Mouse (Mus musculus) embryonic facial prominence, embryonic 11.5 days (tissue): ENCODE measurements around the gene Dusp16. TPM values are rescaled to one million over a fixed set of nuclear protein-coding genes. Genes with fewer than 3 reads are reported as not detected.

Source experiments
- ATAC-seq: fragments of 200-750 bp; cut with Nextera tagmentation; replicated peaks from 2 replicates; pipeline ENCODE4 v1.8.0; 2017; ENCODE audit warnings: low read depth; ENCODE audit not compliant: insufficient number of reproducible peaks, low FRiP score, low TSS enrichment
- DNase-seq: peaks from one replicate; pipeline ENCODE4 v3.0.0-alpha.2; 2015; ENCODE audit warnings: low spot score
- H3K27ac ChIP-seq: fragments of 300-500 bp; sonication (generic); replicated peaks from 2 replicates; pipeline ENCODE4 v1.5.1; 2014; ENCODE audit warnings: mild to moderate bottlenecking, low read depth, low read length, control low read depth
- H3K27me3 ChIP-seq: fragments of 300-500 bp; sonication (generic); 2 replicates; pipeline ENCODE4 v1.6.1; 2014; ENCODE audit warnings: mild to moderate bottlenecking, low read length, moderate library complexity, mixed read lengths; ENCODE audit not compliant: control insufficient read depth, insufficient read depth
- H3K36me3 ChIP-seq: fragments of 300-500 bp; sonication (generic); replicated peaks from 2 replicates; pipeline ENCODE4 v1.6.1; 2014; ENCODE audit warnings: low read depth, mild to moderate bottlenecking, low read length, moderate library complexity, mixed read lengths; ENCODE audit not compliant: control insufficient read depth, insufficient read depth
- H3K4me1 ChIP-seq: fragments of 300-500 bp; sonication (generic); 2 replicates; pipeline ENCODE4 v1.6.1; 2014; ENCODE audit warnings: low read length, mixed read lengths; ENCODE audit not compliant: control insufficient read depth, insufficient read depth
- H3K4me2 ChIP-seq: fragments of 300-500 bp; sonication (generic); 2 replicates; pipeline ENCODE4 v1.6.1; 2014; ENCODE audit warnings: low read depth, mild to moderate bottlenecking, control low read depth, low read length, moderate library complexity
- H3K4me3 ChIP-seq: fragments of 300-500 bp; sonication (generic); 2 replicates; pipeline ENCODE4 v1.5.1; 2014; ENCODE audit warnings: low read depth, low read length, control low read depth
- H3K9ac ChIP-seq: fragments of 300-500 bp; sonication (generic); replicated peaks from 2 replicates; pipeline ENCODE4 v1.6.1; 2014; ENCODE audit warnings: mild to moderate bottlenecking, control low read depth, low read length
- H3K9me3 ChIP-seq: fragments of 300-500 bp; sonication (generic); replicated peaks from 2 replicates; pipeline ENCODE4 v1.6.1; 2016; ENCODE audit warnings: mild to moderate bottlenecking, low read length, inconsistent platforms, mixed read lengths; ENCODE audit not compliant: control insufficient read depth
- WGBS: fragments of 180-500 bp; shearing (Covaris S2); extraction: QIAGEN DNeasy Blood & Tissue Kit; methylation state at CpG from one replicate; pipeline ENCODE4 v1.1.7; 2014; 5-methylcytosine and 5-hydroxymethylcytosine counted together
- polyA plus RNA-seq: library from polyadenylated mRNA; unstranded; fragments of >200 nt; fragmentation: Nextera tagmentation; extraction: Ambion mirVana; gene quantifications from 2 replicates; pipeline ENCODE4 v1.2.1, GENCODE M21; 2014

The Dusp16 gene
- polyA plus RNA-seq, 1 experiment from 2014 or later: 15.4 TPM

DNA sequence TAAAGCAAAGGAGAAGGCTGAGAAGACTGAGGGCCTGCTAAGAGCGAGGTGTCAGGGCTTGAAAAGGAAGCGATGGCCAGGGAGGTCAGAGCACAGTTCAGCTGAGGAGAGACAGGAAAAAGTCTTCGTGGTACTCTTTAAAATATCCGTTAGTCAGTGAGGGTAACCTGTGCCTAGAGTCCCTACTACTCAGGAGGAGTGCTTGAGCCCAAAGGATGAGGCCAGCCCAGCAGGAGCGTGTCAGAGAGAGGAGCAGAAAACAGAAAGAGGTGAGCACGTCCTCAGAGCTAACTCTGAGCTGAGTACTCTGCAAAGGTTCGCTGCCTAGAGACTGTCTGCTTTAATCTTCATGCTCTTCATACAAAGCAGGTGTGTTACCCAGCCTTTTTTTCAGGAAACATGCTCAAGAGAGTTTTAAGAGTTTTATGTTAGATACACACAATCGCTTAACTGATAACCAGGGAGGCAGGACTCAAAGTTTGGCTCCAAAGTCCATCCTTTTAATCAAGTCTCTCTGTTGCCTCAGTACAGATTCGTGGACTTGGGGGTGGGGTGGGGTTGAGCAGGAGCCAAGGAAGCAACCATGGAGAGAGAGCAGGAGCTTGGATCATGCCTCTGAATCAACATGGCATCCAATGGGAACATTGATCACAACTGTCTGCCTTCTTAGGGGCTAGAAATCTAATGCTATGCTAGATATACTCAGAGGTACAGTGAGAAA lies 68.4 kb downstream of the Dusp16 start:
- H3K4me1 ChIP-seq: no peaks in the 10 kb centered on the region
- no peak overlapping the region for H3K9ac ChIP-seq
- H3K27me3 ChIP-seq: no peaks in the 10 kb centered on the region
- ATAC-seq (no peak), DNase-seq (no peak)
- H3K4me3 ChIP-seq: no peak overlapping the region
- H3K4me2 ChIP-seq: no peak overlapping the region
- WGBS: 85% methylated on average over 9 of the region's 9 CpGs
- H3K36me3 ChIP-seq: no peaks in the 10 kb centered on the region
- no peak overlapping the region for H3K27ac ChIP-seq
- no peaks in the 10 kb centered on the region for H3K9me3 ChIP-seq

DNA sequence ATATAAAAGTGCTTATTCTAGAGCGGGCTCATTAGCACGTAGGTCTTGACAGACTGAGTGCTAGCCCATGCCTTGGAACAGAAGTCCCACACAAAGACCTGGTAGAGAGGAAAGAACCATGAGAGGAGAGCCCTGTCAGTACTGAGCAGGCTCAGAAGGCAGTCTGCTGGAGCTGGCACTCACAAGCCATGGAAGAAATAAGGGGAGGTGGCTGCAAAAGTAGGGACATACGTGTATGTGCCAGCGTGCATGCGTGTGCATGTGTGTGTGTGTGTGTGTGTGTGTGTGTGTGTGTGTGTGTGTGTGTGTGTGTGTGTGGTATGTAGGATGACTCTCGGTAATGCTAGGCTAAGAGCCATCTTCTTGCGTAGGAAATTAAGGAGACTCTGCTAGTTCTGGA lies 69.1 kb downstream of the Dusp16 start:
- ATAC-seq (no peak), DNase-seq (no peak)
- H3K4me2 ChIP-seq: no peak overlapping the region
- H3K4me3 ChIP-seq: no peak overlapping the region
- no peaks in the 10 kb centered on the region for H3K4me1 ChIP-seq
- no peak overlapping the region for H3K9ac ChIP-seq
- no peaks in the 10 kb centered on the region for H3K9me3 ChIP-seq
- 92% methylated on average over 7 of the region's 7 CpGs for WGBS
- no peak overlapping the region for H3K27ac ChIP-seq
- no peaks in the 10 kb centered on the region for H3K27me3 ChIP-seq
- H3K36me3 ChIP-seq: no peaks in the 10 kb centered on the region

DNA sequence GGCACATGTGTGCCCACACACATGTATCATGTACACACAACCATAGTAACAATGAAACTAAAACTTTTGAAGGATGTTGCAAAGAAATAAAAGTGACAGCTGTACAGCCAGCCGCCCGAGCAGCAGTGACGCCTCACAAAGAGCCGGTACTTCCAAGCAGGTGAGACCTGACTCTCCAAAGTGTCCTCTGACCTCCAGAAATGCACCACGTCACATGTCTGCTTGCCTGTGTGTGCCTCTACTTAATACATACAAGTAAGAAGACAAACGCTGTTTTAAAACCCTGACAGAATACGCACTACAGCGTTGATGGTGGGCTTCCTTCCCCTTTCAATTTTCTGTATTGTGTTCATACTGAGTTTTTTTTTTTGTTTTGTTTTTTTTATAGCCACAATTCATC lies 69.5 kb downstream of the Dusp16 start:
- Histone ChIP-seq H3K9ac (no peak overlapping the region), H3K4me2 (no peak overlapping the region), H3K4me1 (no peaks in the 10 kb centered on the region), H3K27me3 (no peaks in the 10 kb centered on the region), H3K4me3 (no peak overlapping the region), H3K27ac (no peak overlapping the region), H3K36me3 (no peaks in the 10 kb centered on the region; the same call in 1 of the 2 replicates), H3K9me3 (no peaks in the 10 kb centered on the region)
- no peak for DNase-seq
- ATAC-seq: no peak
- 91% methylated on average over 8 of the region's 8 CpGs for WGBS

DNA sequence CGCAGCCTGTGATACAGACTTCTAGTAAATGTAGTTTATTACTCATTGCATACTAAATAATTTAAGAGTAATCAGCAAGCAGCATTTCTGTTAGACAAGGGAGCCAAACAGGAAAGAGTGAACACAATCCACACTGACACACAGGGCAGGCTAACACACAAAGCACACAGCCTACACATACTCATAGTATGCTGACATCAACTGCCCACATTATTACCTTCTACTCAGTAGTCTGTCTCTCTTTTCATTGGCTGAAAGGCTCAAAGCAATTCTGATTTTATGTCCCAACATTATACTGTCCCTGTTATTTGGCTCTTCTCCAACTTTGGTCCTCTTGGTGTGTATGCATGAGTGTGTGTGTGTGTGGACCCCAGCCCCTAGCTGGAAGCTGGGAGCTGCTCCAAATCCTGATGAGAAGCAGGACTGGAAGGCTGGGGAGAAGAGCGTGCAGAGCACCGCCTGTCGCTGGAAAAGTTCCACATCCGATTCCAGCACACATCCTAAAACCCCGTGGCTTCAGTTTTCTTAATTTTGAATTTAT lies 70.6 kb downstream of the Dusp16 start:
- no peaks in the 10 kb centered on the region; the same call in 1 of the 2 replicates for H3K36me3 ChIP-seq
- H3K27ac ChIP-seq: no peak overlapping the region
- H3K9ac ChIP-seq: no peak overlapping the region
- no peaks in the 10 kb centered on the region for H3K4me1 ChIP-seq
- no peaks in the 10 kb centered on the region for H3K9me3 ChIP-seq
- DNase-seq: no peak
- no peak for ATAC-seq
- no peaks in the 10 kb centered on the region for H3K27me3 ChIP-seq
- no peak overlapping the region for H3K4me3 ChIP-seq
- 93% methylated on average over 6 of the region's 6 CpGs for WGBS
- H3K4me2 ChIP-seq: no peak overlapping the region

DNA sequence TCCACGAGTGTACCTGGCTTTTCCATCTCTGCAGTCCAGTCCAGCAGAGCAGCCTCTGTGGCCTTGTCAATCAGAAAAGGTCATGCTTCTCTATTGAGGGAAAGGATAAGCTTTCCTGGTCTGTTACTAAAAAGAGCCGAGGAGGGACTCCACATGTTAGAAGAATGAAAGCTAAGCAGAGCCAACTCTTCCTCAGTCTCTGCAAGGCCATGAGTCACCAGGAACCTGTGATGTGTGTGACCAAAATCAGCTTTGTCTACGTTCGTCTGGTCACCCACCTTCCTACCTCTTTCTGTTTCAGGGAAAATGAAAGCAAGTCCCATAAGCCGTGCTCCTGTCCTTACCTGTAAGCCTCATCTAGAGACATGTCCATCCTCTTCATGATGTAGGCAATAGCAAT lies 72.3 kb downstream of the Dusp16 start:
- H3K9ac ChIP-seq: no peak overlapping the region
- H3K36me3 ChIP-seq: no peaks in the 10 kb centered on the region; the same call in 1 of the 2 replicates
- H3K27ac ChIP-seq: no peak overlapping the region
- no peaks in the 10 kb centered on the region for H3K4me1 ChIP-seq
- no peak for DNase-seq
- no peak overlapping the region for H3K4me2 ChIP-seq
- no peaks in the 10 kb centered on the region for H3K9me3 ChIP-seq
- H3K4me3 ChIP-seq: no peak overlapping the region
- no peaks in the 10 kb centered on the region for H3K27me3 ChIP-seq
- no peak for ATAC-seq
- 90% methylated on average over 5 of the region's 5 CpGs for WGBS

DNA sequence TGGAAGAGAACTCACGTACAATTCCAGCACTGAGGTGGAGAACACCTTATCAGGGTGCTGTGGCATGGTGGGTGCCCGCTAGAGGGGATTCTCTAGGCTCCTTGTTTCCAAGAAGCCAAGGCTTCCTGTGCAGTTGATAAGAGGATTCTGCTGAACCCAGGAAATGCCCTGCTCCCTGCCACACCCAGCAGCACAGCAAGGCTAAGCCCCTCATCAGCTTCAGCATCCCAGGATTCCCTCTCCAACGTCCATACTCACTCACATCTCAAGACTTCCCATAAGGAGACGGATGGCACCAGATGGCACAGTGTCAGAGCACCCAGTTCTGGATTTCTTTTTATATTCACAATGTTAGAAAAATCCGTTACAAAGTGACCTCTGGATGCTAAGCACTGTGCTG lies 73.3 kb downstream of the Dusp16 start:
- Histone ChIP-seq H3K4me3 (no peak overlapping the region), H3K4me2 (no peak overlapping the region), H3K36me3 (no peaks in the 10 kb centered on the region; the same call in 1 of the 2 replicates), H3K4me1 (no peaks in the 10 kb centered on the region), H3K9me3 (no peaks in the 10 kb centered on the region), H3K9ac (no peak overlapping the region), H3K27ac (no peak overlapping the region), H3K27me3 (no peaks in the 10 kb centered on the region)
- ATAC-seq (no peak), DNase-seq (no peak)
- WGBS: 88% methylated on average over 5 of the region's 5 CpGs

DNA sequence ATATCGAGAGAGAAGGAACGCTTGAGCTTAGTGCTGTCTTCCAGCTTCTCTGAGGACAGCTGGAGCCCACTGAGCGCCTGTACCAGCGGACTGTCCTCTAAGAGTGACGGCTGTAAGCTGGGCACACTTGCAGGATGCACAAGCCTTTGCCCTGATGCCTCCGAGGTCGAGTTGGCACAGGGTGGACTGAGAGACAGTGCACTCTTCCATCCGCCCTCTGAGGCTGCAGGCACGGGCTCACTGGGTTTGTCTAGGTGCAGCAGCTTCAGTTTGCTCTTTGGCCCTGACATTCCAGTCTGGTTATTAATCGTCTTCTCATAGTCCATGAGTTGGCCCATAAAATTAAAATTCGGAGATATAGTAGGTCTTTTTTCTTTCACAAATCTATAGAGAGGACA lies 73.8 kb downstream of the Dusp16 start:
- no peak overlapping the region for H3K4me2 ChIP-seq
- no peaks in the 10 kb centered on the region for H3K27me3 ChIP-seq
- no peak overlapping the region for H3K4me3 ChIP-seq
- H3K9me3 ChIP-seq: no peaks in the 10 kb centered on the region
- 91% methylated on average over 11 of the region's 11 CpGs for WGBS
- no peak overlapping the region for H3K27ac ChIP-seq
- ATAC-seq (no peak), DNase-seq (no peak)
- no peaks in the 10 kb centered on the region; the same call in 1 of the 2 replicates for H3K36me3 ChIP-seq
- no peak overlapping the region for H3K9ac ChIP-seq
- H3K4me1 ChIP-seq: no peaks in the 10 kb centered on the region

DNA sequence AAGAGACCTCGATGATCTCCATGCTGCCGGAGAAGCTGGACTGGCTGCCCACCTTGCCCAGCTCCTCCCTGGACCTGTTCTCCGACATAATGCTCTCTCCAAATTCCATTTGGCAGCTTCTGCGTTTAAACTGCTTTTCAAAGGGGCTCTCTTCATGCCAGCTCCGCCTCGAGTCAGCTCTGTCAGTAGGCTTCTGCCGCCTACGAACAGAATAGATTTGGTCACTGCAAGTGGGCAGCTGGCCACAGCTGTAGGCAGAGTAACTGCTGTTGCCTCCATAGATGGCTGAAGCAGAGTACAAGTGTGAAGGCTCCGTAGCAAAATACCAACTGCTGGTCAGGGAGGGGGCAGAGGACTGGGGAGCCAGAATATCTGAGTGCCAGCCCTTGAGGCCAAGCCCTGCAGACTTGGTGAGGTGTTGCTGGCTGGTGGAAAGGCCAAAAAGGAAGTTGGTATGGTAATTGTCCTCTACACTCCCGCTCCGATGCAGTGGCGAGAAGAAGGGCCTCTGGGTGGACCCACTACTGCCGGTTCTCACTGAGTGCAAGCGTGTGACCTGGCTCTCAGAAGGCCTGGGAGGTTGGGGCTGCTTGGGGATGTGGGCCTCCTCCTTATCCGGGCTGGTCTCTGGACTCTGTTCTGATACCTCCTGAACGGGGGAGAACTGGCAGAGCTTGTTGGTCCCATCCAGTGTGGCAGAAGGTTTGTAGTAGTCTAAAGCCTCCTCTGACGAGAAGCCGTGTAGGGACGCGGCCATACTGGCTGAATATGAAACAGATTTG lies 74.3 kb downstream of the Dusp16 start:
- no peaks in the 10 kb centered on the region; the same call in 1 of the 2 replicates for H3K36me3 ChIP-seq

More for the DNA sequence above, 74.3 kb downstream of the Dusp16 start:
- H3K4me1 ChIP-seq: no peaks in the 10 kb centered on the region; the same call in 1 of the 2 replicates
- no peak overlapping the region for H3K4me3 ChIP-seq
- WGBS: 91% methylated on average over 20 of the region's 20 CpGs
- H3K9ac ChIP-seq: no peak overlapping the region
- H3K27me3 ChIP-seq: no peaks in the 10 kb centered on the region
- H3K27ac ChIP-seq: no peak overlapping the region
- no peak overlapping the region for H3K4me2 ChIP-seq
- ATAC-seq: no peak
- no peaks in the 10 kb centered on the region for H3K9me3 ChIP-seq
- DNase-seq: no peak
